Mouse (Mus musculus): ENCODE measurements around the gene Sox1. TPM values are rescaled to one million over a fixed set of nuclear protein-coding genes. Genes with fewer than 3 reads are reported as not detected.

The Sox1 gene
- polyA plus RNA-seq, 1 experiment: not detected

DNA sequence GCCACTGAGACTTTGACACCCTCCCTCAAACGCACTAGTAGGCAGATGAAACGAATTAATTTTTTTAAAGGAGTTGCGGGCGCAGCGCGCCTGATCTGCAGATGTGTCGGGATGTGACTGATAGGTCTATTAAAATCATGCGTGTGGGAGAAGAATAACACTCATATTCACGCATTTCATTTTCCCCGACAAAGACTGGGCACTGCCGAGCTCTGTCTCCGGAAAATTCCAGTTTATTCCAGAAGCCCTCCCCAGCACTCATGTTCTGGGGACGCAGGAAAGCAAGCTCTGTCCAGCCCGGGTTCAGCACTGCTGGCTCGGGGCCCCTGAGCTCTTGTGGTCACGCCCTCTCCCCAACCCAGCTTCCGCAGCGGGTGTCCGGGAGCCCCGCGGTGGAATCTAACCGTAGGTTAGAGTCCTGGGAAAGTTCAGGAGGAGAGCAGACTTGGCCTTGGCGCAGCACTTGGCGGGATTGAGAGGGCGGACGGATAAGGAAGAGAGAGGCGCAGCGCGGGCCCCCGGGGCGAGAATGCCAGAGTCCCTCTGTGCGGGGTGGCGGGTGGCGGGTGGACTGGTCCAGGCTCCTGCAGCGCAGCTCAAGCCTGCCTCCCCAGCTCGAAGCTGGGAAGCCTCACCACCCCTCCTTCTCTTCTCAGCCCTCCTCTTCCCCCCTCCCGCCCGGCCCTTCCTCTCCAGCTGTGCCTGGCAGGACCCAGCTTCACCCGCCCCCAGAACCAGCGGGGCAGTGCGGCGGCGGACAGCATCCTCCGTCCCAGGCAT is 5.7 kb downstream of the Sox1 start:
- Histone ChIP-seq H3K4me3 (replicated peaks; ENCODE audit: control insufficient read depth, low read depth, low read length) (no peak overlapping the region), H3K4me1 (ENCODE audit: control insufficient read depth, insufficient read depth, low read length) (no peaks in the 10 kb centered on the region), H3K27ac (ENCODE audit: control insufficient read depth, insufficient read depth, low read depth, low read length, poor library complexity) (no peak overlapping the region)
- TF ChIP-seq CTCF (IDR thresholded peaks at IDR 0.05; ENCODE audit: control insufficient read depth, insufficient read depth, low read length): no peak
- 4% methylated on average over 42 of the region's 44 CpGs for WGBS

DNA sequence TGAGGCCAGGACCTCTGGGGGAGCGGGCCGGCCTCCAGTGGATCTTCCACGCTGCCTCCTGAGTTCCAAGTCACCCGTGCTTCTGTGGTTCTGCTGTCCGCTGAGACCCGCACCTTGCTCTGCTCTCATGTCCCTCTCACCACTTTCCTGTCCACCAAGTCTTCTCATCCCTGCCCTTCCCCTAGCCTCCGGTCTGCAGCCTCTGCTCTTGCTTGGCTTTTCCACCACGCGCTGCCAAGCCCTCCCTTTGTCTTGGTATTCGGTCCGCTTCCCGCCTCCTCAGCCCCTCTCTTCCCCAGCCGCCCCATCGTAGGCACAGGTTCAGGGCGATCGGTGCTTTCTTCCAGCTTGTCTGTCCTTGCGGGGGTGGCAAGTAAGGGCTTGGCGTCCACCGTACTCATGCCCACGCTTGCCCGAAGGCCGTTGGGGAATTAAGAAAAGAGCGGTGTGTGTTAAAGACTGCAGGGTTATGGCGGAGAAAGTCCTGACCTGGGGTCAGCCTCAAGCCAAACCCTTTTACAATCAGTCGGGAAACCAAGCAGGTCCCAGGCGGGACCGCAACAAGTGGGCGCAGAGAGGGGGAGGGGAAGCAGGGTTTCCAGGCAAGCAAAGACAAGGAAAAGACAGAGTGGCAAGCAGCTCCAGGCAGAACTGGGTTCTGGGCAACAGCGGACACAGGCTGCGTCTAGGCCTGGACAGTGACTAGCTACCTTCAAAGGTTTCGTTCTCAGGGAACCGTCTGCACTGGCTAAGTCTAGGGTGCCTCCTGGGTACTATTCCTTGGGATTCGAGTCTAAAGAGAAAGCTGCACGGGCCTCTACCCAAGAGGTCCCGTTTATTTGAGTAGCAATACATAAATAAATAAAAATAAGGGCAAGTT is 6.5 kb downstream of the Sox1 start:
- no peak overlapping the region for H3K4me3 ChIP-seq (replicated peaks; ENCODE audit: control insufficient read depth, low read depth, low read length)
- H3K4me1 ChIP-seq (ENCODE audit: control insufficient read depth, insufficient read depth, low read length): no peaks in the 10 kb centered on the region
- TF ChIP-seq POLR2A (IDR thresholded peaks at IDR 0.05; ENCODE audit: borderline replicate concordance, control insufficient read depth, low read depth, low read length): no peak
- no peak for TF ChIP-seq CTCF (IDR thresholded peaks at IDR 0.05; ENCODE audit: control insufficient read depth, insufficient read depth, low read length)
- WGBS: 4% methylated on average over 35 of the region's 35 CpGs
- no peak overlapping the region for H3K27ac ChIP-seq (ENCODE audit: control insufficient read depth, insufficient read depth, low read depth, low read length, poor library complexity)

DNA sequence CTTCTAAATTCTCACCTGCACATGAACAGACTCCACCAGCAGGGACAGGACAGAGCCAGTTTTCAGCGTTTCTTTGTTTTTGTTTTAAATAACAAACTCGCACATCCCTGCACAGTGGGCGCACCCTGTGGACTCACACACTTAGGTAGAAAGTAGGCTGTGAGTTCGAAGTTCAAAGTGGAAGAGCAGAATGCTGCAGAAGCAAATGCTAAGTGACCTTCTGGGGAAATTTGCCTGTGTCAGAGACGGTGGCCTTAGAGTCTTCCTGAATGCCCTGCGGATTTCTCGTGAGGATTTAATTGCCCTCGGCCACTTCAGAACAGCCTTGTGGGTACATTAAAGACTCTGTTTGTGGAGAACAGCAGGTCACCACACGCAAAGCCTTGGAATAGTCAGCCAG is 7.6 kb downstream of the Sox1 start:
- no peak for TF ChIP-seq CTCF (IDR thresholded peaks at IDR 0.05; ENCODE audit: control insufficient read depth, insufficient read depth, low read length)
- no peak for TF ChIP-seq POLR2A (IDR thresholded peaks at IDR 0.05; ENCODE audit: borderline replicate concordance, control insufficient read depth, low read depth, low read length)
- no peak overlapping the region for H3K27ac ChIP-seq (ENCODE audit: control insufficient read depth, insufficient read depth, low read depth, low read length, poor library complexity)
- H3K4me3 ChIP-seq (replicated peaks; ENCODE audit: control insufficient read depth, low read depth, low read length): no peak overlapping the region
- 8% methylated on average over 9 of the region's 9 CpGs for WGBS
- H3K4me1 ChIP-seq (ENCODE audit: control insufficient read depth, insufficient read depth, low read length): no peaks in the 10 kb centered on the region

DNA sequence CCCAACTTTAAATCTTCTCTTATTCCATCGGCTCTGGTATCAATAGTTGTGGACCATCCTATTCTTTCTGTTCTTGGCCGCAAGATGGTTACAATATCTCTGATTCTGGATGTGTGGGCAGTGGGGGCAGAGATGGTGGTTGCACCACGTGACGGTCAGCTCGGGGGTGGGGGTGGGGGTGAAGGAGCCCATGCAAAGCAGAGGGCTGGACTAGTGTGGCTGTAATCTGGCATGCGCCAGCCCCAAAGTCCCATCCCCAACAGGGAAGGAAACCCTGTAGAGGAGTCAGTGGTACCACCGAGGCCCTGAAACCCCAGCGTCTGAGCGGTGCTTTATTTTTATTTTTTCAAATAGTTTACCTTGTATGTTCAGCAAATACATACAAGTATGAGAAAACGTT is 12.9 kb downstream of the Sox1 start:
- TF ChIP-seq POLR2A (IDR thresholded peaks at IDR 0.05; ENCODE audit: borderline replicate concordance, control insufficient read depth, low read depth, low read length) (no peak), CTCF (IDR thresholded peaks at IDR 0.05; ENCODE audit: control insufficient read depth, insufficient read depth, low read length) (no peak)
- WGBS: 23% methylated on average over 10 of the region's 10 CpGs
- H3K4me1 ChIP-seq (ENCODE audit: control insufficient read depth, insufficient read depth, low read length): no peaks in the 10 kb centered on the region
- no peak overlapping the region for H3K27ac ChIP-seq (ENCODE audit: control insufficient read depth, insufficient read depth, low read depth, low read length, poor library complexity)
- H3K4me3 ChIP-seq (replicated peaks; ENCODE audit: control insufficient read depth, low read depth, low read length): no peak overlapping the region

DNA sequence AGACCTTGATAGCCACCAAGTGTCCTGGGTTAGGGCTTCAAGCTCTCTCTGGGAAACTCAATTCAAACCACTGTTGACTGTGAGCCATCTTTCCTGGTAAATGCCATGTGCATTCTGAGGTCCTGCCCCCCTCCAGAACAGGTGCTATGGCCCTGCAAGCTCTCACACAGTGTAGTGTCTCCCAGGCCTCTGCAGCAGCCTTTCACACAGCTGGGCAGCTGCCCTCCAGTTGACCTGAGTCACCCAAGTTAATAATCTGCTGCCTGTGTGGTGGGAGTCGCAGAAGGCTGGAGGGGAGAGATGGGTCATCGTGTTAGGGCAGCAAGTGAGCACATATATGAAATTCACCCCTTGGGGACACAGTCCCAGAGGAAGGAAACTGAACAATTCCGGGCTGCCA is 14.9 kb downstream of the Sox1 start:
- TF ChIP-seq CTCF (IDR thresholded peaks at IDR 0.05; ENCODE audit: control insufficient read depth, insufficient read depth, low read length) (no peak), POLR2A (IDR thresholded peaks at IDR 0.05; ENCODE audit: borderline replicate concordance, control insufficient read depth, low read depth, low read length) (no peak)
- WGBS: 66% methylated on average over 3 of the region's 3 CpGs

DNA sequence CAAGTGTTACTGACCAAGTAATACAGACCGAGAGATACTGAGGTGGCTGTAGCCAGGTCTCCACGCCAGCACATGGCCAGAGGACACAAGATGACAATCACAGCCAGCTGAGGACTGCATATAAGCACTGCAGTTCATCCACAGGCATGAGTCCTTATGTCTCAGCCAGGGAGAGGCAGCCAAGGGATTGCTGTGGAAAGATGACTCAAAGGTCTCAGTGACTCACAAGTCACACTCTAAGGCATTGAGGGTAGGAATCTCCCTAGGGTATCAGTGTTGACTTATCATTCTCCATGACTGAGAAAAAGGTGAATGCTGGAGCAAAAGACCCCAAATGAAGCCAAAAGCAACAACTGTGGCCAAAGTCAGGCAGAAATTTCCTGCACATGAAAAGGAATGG is 22.0 kb downstream of the Sox1 start:
- Histone ChIP-seq H3K4me1 (ENCODE audit: control insufficient read depth, insufficient read depth, low read length) (no peaks in the 10 kb centered on the region), H3K27ac (ENCODE audit: control insufficient read depth, insufficient read depth, low read depth, low read length, poor library complexity) (no peak overlapping the region), H3K4me3 (replicated peaks; ENCODE audit: control insufficient read depth, low read depth, low read length) (no peak overlapping the region)
- no peak for TF ChIP-seq POLR2A (IDR thresholded peaks at IDR 0.05; ENCODE audit: borderline replicate concordance, control insufficient read depth, low read depth, low read length)
- TF ChIP-seq CTCF (IDR thresholded peaks at IDR 0.05; ENCODE audit: control insufficient read depth, insufficient read depth, low read length): no peak
- 72% methylated on average over 2 of the region's 2 CpGs for whole genome bisulfite sequencing

More for the DNA sequence above, 14.9 kb downstream of the Sox1 start:
- no peaks in the 10 kb centered on the region for H3K4me1 ChIP-seq (ENCODE audit: control insufficient read depth, insufficient read depth, low read length)
- no peak overlapping the region for H3K4me3 ChIP-seq (replicated peaks; ENCODE audit: control insufficient read depth, low read depth, low read length)
- no peak overlapping the region for H3K27ac ChIP-seq (ENCODE audit: control insufficient read depth, insufficient read depth, low read depth, low read length, poor library complexity)

DNA sequence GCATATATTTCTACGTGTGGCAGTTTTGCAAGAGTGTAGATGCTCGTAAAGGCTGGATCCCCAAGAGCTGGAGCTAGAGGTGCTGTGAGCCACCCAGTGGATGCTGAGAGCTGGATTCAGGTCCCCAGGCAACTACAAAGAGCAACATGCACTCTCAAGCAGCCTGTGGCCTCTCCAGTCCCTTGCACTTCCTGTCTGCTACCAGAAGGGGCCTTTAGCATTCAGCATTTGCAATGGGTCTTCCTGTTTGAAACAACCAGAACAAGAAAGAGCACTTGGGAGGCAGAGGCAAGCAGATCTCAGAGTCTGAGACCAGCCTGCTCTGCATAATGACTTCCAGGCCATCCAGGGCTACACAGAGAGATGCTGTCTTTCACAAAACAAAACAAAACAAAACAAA is 25.4 kb downstream of the Sox1 start:
- no peaks in the 10 kb centered on the region for H3K4me1 ChIP-seq (ENCODE audit: control insufficient read depth, insufficient read depth, low read length)
- WGBS: 68% methylated on average over 2 of the region's 2 CpGs
- no peak overlapping the region for H3K27ac ChIP-seq (ENCODE audit: control insufficient read depth, insufficient read depth, low read depth, low read length, poor library complexity)
- TF ChIP-seq POLR2A (IDR thresholded peaks at IDR 0.05; ENCODE audit: borderline replicate concordance, control insufficient read depth, low read depth, low read length) (no peak), CTCF (IDR thresholded peaks at IDR 0.05; ENCODE audit: control insufficient read depth, insufficient read depth, low read length) (no peak)
- no peak overlapping the region for H3K4me3 ChIP-seq (replicated peaks; ENCODE audit: control insufficient read depth, low read depth, low read length)

DNA sequence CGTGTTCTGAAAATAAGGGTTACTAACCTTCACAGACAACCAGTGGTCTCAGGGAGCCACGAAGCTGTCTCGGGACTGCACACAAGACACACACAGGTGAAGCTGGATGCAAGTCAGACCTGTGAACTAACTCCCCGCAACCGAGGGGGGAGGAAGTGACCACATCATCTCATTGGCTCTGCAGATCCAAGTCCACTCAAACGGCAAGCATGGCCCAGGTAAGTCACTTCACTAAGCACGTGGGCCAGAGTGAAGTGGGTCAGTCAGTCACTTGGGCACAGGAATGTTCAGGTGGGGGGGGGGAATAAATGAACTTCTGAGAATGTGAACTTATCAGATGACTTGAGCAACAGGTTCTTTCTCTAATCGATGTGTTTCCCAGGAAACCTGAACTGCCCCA is 30.8 kb downstream of the Sox1 start:
- TF ChIP-seq CTCF (IDR thresholded peaks at IDR 0.05; ENCODE audit: control insufficient read depth, insufficient read depth, low read length): no peak
- TF ChIP-seq POLR2A (IDR thresholded peaks at IDR 0.05; ENCODE audit: borderline replicate concordance, control insufficient read depth, low read depth, low read length): no peak

More for the DNA sequence above, 30.8 kb downstream of the Sox1 start:
- H3K27ac ChIP-seq (ENCODE audit: control insufficient read depth, insufficient read depth, low read depth, low read length, poor library complexity): no peak overlapping the region
- H3K4me3 ChIP-seq (replicated peaks; ENCODE audit: control insufficient read depth, low read depth, low read length): no peak overlapping the region
- H3K4me1 ChIP-seq (ENCODE audit: control insufficient read depth, insufficient read depth, low read length): no peaks in the 10 kb centered on the region
- WGBS: 72% methylated on average over 8 of the region's 8 CpGs

Data from bone marrow, adult 2 months (tissue).